Mouse (Mus musculus) lung, postnatal 36 days (tissue): ENCODE measurements around the gene D230025D16Rik.
"Not testable (repeated sequence)": the region's sequence is repeated elsewhere in the genome, so short reads cannot be mapped to it uniquely, and the experiment has no call there.

Source experiments
- DNase-seq: peaks from one replicate; pipeline ENCODE4 v3.0.0; 2022; ENCODE audit warnings: mixed read lengths

The D230025D16Rik gene

GRCm38 (mm10) chr8:105269075-105269458 lies 44.1 kb downstream of the D230025D16Rik start:
- peak; percentile 86 for DNase-seq

- peak; percentile 84 for DNase-seq
Measured at GRCm38 (mm10) chr8:105269461-105269947, 44.6 kb downstream of the D230025D16Rik start, which contains the start of gene Hsf4. Gene Hsf4 (plus strand): TSS chr8:105269801.

GRCm38 (mm10) chr8:105270101-105270915 lies 45.4 kb downstream of the D230025D16Rik start:
- DNase-seq: no peak

- DNase-seq: no peak
Measured at GRCm38 (mm10) chr8:105270916-105271186, 45.9 kb downstream of the D230025D16Rik start.

GRCm38 (mm10) chr8:105275387-105275786 lies 50.4 kb downstream of the D230025D16Rik start:
- DNase-seq: no peak

- no peak for DNase-seq
Measured at GRCm38 (mm10) chr8:105275840-105276239, 50.9 kb downstream of the D230025D16Rik start, which contains the start of gene Nol3. Gene Nol3 (plus strand): TSS chr8:105276140.

- peak; percentile 78 for DNase-seq
Measured at GRCm38 (mm10) chr8:105276292-105277120, 51.6 kb downstream of the D230025D16Rik start.

GRCm38 (mm10) chr8:105278911-105279334 lies 54.0 kb downstream of the D230025D16Rik start:
- peak; percentile 90 for DNase-seq

- DNase-seq: no peak
Measured at GRCm38 (mm10) chr8:105280567-105280966, 55.6 kb downstream of the D230025D16Rik start.

GRCm38 (mm10) chr8:105281821-105282220 lies 56.9 kb downstream of the D230025D16Rik start:
- DNase-seq: peak; percentile 66

GRCm38 (mm10) chr8:105282239-105282638 lies 57.3 kb downstream of the D230025D16Rik start:
- no peak for DNase-seq

- peak; percentile 74 for DNase-seq
Measured at GRCm38 (mm10) chr8:105283074-105283473, 58.1 kb downstream of the D230025D16Rik start.

GRCm38 (mm10) chr8:105285514-105285913 lies 60.6 kb downstream of the D230025D16Rik start:
- DNase-seq: no peak

GRCm38 (mm10) chr8:105286907-105287306 lies 62.0 kb downstream of the D230025D16Rik start:
- DNase-seq: no peak

- no peak for DNase-seq
Measured at GRCm38 (mm10) chr8:105288231-105288630, 63.3 kb downstream of the D230025D16Rik start.

GRCm38 (mm10) chr8:105288958-105289732 lies 64.2 kb downstream of the D230025D16Rik start:
- DNase-seq: peak; percentile 95

- peak; percentile 44 for DNase-seq
Measured at GRCm38 (mm10) chr8:105289805-105290460, 65.0 kb downstream of the D230025D16Rik start, which contains the start of gene 4931428F04Rik. Gene 4931428F04Rik (minus strand): TSS chr8:105289864.

GRCm38 (mm10) chr8:105290554-105291314 lies 65.8 kb downstream of the D230025D16Rik start:
- DNase-seq: peak; percentile 96

- not testable (repeated sequence) for DNase-seq
Measured at GRCm38 (mm10) chr8:105291364-105291763, 66.4 kb downstream of the D230025D16Rik start.

- not testable (repeated sequence) for DNase-seq
Measured at GRCm38 (mm10) chr8:105291802-105292201, 66.9 kb downstream of the D230025D16Rik start.

- DNase-seq: no peak
Measured at GRCm38 (mm10) chr8:105292471-105292870, 67.5 kb downstream of the D230025D16Rik start.
